Mouse (Mus musculus): Measurements from ENCODE around the gene Bloc1s3.
"Not testable (repeated sequence)": the region's sequence is repeated elsewhere in the genome, so short reads cannot be mapped to it uniquely, and the experiment has no call there.

The Bloc1s3 gene

DNA sequence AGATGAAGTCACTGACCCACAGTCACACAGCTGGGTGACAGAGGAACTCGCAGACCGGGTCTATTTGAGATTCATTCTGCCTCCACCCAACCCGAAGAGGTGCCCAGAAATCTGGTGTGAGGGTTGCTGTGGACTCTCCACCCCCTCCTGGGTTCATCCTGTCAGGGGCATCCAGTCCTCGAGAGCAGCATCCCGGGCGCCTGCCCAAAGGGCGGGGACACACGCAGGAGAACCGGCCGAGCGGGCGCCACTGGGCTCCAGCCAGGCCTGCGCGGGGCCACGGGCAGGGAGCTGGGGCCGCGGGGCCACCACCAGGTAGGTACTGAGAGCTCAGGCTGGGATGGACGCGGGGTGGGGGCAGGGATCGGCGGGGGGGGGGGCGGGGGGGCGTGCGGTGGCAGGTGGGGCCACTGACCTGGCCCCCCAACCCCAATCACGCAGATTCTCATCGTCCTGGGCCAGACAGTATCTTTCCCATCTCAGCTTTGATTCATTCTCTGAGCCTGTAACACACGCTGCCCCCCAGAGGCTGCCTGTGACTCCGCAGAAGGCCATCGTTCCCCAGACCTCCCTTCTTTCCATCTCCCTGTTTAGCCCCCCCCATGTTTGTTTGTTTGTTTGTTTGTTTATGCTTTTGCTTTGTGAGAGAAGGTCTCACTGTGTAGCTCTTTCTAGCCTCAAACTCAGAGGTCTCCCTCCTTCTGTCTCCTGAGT is 9.6 kb upstream of the Bloc1s3 start, which contains the start of gene Nkpd1:
Nkpd1 (plus strand) TSS at position 187 of the 714 bp plus-strand sequence.
- peak in 1 of 2 experiments; percentile 62 for DNase-seq

DNA sequence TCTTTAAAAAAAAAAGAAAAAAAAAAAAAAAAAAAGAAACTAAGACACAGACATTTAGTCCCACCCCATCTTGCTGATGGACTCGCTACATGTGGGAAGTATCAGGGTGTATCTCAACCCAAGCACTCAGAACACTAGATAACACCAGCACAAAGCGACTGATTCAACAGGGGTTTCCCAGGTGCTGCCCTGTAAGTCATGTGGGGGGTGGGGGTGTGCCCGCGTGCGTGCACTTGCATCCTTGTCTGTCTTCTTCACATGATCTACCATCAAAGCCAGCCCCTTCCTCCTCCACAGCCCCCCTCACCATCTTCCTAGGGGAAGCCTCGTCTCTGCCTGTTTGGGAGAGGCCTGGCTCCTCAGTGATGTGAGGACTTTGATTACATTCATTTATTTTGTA is 4.2 kb upstream of the Bloc1s3 start:
- DNase-seq: no peak

DNA sequence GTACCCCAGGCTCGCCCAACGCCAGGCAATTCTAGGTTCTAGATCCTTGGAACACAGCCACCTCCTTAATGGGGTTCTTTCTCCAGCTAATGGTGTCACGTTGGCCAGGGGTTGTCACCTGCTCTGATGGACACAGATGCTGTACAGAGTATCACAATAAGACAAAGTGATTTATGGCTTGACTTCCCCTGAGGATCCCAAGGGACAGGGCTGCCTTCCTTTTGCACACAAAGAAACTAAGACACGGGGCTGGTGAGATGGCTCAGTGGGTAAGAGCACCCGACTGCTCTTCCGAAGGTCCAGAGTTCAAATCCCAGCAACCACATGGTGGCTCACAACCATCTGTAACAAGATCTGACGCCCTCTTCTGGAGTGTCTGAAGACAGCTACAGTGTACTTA is 3.8 kb upstream of the Bloc1s3 start:
- not testable (repeated sequence) for DNase-seq

DNA sequence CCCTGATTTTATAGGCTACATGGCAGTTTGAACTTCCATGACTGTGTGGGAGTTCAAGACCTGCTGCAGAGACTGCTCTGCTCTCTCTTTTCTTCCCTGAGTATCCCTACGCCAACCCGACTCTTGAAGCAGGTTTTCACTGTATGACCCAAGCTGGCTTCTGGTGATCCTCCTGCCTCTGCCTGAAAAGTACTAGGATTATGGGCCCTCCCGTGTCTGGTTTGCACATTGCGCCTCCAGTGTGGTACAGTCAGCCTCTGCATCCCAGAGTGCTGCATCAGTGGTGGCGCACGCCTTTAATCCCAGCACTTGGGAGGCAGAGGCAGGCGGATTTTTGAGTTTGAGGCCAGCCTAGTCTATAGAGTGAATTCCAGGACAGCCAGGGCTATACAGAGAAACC is 1.6 kb upstream of the Bloc1s3 start:
- DNase-seq: no peak

DNA sequence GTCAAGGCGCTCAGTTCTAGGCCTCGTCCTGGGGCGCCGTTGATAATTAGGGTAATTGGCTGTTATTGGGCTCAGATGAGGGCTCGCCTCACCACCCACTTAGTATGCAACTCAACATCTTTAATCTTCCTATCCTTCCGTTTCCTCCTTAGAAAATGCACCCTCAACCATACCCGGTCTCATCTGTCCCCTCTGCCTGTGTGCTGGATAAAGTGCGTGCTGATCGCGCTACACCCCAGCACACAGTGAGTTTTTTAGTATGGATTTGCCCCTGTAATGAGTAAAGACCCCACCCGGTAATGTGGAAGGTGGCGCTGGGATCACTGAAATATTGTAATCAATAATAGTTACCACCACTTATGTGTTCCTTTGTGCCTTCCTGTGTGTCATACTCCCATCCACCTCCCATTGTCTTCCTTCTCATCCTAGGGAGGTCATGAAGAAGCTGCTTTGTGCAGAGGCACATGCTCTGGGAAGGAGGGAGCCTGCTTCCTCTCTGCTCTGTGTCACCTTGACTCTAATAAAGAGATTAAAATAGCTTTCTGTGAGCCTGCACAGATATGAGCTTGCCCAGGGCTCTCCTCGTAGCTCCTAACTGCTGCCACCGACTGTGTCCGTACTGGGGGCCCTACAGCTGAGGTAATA is 879 bp upstream of the Bloc1s3 start:
- no peak for DNase-seq

DNA sequence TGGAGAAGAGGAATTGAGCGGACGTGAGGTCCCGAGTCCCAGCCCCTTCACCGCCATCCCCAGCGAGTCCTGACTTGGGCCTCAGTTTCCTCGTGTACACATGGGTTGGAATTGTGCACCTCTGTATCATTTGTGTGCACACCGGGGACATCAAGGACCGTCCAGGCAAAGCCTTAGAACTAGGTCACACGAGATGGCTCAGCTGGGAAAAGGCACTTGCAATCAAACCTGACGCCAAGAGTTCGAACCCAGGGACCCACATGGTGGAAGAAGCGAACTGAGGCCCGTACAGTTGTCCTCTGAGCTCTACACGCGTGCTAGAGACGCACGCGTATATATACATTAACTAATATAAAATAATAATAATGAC is 570 bp downstream of the Bloc1s3 start:
- no peak for DNase-seq

DNA sequence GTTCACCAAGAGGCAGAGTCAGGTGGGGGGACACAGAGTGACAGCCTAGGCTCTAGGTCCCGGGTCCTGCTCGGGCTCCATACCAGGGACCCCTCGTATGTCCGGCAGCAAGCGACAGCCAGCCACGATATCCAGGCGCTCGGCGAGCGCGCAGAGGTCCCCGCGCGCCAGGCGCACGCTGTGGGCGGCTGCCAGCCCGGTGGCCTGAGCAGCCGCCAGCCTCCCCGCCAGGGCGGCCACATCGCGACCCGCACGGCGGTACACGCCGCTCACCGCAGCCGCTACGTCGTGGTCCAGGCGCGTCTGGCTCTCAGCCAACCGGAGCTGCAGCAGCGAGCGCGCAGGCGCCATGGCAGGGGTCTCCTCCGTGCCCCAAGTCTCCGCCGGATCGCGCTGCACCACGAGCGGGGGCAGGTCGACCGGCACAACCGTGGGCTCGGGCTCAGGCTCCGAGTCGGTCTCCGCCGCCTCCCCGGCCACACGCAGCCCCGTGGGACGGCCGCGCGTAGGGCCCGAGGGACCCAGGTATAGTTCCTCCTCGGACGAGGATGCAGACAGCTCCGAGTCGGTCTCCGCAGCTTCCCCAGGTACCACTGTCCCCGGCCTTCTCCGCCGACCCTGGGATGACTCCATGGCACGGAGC is 1.1 kb downstream of the Bloc1s3 start:
- peak; percentile 68 for DNase-seq

DNA sequence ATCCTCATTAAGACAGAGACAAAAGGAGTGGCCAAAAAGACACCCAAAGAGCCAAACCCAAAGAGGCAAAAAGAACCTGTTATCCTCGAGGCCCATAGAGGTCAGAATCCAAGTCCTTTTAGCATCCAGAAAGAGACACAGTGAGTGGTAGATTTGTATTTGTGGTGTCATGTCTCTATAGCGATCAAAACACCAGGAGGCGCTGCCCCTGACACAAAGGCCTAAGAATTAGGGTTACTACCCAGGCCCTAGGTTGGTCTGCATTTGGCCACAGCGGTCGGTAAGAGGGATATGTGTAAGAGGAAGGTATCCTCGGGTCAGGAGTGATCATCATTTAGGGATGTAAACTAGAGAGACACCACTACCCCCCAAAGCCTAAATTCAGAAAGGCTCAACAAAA is 1.8 kb downstream of the Bloc1s3 start:
- no peak for DNase-seq

DNA sequence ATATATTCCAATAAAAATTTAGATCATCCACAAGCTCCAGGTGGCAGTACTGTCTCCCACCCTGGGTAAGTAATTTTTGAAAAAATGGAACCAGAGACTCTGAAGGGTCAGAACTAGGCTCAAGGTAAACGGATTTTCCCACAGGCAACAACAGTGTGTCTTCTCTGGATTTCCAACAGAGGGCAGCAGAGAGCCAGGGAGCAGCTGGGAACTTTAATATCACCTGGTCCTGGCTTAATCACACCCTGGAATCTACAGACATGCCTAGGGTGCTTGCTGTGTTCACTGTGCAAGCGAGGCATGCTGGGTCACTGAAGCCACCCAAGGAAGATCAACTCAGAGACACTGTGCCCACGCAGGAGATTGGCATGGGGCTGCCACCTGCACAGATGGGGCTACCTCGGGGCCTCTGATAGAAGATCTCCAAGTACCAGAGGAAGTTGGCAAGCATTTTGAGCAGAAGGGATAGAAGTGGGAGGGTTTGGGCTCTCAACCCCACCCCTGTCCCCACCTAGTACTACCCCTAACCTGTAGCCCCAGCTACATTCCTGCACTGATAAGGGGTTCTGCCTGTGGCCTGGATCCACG is 4.6 kb downstream of the Bloc1s3 start:
- DNase-seq: peak; percentile 53 to 66

DNA sequence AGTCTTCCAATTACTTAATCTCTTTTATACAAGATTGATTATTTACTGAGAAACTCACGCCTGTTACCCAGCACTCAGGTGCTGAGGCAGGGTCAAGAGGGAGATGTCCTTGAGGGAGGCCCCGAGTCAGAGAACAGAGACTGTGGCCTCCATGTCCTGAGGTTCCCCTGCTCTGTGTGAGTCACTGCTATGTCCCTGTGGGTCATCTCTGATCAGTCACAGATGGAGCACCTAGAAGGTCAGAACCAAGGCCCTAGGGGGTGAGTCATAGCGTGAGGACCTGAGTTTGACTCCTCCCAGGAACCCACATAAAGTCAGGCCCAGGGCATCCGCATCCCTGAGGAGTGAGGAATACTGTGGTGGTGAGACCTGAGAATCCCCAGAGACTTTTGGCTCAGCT is 6.5 kb downstream of the Bloc1s3 start:
- no peak for DNase-seq

DNA sequence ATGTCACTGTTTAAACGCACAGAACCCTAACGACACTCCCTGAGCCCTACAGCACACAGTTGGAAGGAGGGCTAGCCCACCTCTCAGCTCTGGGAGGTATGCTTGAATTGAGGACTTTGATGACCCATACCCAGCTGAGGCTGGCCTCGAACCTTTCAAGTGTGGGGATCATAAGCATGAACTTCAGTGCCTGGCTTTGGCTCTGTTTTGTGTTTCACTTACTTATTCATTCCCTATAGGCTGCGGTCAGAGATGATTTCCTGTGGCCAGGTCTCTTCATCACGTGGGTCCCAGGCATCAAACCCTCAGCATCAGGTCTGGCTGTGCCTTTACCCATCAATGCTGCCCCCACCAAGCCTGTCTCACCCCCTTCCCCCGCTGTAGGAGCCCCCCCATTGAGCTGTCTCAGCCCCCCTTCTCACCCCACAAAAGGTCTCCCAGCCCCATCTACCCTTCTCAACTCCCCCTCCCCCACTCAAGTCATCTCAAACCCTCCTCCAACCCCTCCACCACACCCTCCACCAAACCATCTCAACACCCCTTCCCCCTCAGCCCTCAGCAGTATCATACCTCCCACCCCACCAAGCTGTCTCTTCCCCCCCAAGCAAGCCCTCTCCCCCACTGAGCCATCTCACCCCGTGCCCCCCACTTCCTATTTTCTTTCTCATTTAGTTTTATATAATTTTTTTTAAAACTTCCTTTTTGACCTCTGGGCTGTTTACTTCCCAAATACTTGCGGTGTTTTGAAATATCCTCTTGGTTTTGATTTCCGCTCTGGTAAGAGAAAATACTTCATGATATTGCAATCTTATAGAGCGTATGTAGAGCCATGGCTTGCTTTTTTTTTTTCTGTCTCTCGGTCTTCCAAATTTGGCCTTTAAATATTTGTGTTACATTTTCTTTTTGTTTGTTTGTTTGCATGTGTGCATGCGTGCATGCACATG is 7.5 kb downstream of the Bloc1s3 start:
- DNase-seq: peak in 1 of 2 experiments; percentile 41

DNA sequence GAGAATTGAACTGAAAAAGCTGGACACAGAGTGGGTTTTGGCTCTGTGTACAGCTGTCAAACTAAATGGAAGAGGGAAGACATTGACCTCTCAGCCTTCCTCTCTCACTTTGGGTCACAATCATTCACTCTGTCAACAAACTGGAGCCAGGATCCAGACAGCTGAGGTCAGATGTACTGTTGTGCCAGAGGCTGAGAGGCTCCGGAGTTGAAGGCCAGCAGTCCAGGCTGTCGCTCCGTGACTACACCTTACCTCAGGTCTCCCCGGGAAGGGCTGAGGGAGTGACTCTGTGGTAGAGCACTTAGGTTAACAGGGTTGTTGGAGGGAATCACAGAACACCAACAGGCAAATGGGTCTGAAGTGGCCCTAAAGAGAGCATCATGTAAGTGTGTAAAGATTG is 9.8 kb downstream of the Bloc1s3 start:
- DNase-seq: peak; percentile 57 to 65

DNA sequence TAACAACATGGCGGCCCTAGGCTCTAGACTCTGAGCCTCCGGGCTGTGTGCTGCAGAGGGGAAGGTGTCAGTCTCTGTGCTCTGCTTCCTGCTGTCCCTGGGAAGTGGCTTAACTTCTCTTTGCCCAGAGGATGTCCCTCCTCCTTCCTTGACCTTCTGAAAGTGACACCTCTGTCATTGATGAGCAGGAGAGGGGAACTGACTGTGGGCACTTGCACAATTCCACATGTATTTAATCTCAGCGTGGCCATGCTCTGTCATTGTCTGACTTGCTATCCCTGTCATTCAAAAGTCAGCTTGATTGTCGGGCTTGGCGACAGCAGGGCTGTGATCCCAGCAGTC is 12.0 kb downstream of the Bloc1s3 start:
- no peak for DNase-seq

DNA sequence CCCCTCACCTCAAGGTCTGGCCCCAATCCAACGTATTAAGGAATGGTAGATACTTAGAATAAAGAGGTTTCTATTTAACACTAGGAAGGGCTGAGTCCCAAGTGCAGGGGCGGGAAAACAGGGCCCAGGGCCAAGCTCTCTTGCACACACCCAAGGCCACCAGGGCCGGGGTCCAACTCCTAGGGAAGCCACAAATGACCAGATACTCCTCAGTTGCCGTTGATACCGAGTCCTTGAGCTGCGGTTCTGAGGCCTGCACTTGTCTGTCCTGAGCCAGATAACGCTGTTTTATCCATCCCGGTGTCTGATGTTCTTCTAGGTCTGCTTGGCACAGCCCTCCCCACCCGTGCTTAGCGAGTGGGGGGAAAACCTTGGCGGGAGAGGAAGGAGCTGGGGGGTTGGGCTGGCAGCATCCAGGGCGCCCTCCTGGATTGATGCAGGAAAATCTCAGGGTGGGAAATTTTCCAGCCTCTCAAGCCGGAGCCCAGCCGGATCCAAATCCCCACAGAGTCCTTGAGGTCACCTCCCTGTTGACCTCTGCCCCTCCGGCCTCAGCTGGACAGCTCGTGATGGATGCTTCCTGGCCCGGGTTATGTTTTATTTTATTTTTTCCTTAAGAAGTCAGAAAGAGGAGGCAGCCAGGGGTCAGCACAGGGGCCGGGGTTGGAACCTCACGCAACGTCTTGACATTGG is 12.5 kb downstream of the Bloc1s3 start:
- DNase-seq: peak; percentile 87 to 91

DNA sequence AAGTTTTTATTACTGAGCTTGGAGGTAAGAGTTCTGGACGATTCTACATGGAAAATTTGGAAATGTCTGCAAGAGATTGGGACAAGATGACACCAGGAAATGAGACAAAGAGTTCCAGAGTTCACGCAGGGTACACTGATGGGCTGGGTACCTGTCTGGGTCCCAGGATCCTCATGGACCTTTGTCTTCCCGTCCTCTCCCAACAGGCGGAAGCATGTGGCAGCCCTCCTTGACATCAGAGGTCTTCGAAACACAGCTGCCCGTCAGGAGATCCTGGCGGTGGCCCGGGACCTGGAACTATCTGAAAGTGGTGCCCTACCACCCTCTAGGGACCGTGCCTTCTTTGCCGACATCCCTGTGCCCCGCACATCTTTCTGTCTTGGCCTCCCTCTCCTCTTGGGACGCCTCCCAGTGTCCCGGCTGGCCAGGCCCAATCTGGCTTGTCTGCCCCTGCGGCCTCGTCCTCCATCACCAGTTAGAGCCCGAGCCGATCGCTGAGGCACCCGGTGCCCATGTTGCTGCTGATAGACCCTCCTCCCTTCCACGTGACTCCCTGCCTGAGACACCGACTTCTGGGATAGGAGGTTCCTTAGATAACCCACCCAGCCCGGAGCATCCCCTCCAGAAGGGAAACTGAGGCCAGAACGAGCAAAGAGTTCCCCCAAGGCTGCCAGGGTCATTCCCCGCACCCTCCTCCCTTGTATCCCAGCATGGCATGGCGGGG is 13.3 kb downstream of the Bloc1s3 start:
- DNase-seq: peak; percentile 40 to 81

DNA sequence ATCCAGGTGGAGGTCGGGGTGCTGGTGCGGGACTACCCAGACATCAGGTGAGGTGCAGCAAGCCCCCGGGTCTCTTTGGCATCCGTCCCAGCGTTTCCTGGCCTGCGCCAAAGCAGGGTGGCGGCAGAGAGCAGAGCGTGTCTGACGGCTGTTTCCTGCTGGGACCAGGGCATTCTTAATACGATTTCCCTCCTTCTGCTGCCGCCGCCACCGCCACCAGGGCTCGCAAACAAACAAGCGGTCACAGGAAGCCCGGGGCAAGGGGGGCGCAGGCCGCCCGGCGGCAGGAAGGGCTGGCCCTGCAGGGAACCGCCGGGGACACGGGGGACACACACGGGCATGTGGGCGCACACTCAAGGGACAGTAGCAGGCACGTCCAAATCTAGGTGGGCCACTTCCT is 16.4 kb downstream of the Bloc1s3 start:
- DNase-seq: peak; percentile 84 to 91

DNA sequence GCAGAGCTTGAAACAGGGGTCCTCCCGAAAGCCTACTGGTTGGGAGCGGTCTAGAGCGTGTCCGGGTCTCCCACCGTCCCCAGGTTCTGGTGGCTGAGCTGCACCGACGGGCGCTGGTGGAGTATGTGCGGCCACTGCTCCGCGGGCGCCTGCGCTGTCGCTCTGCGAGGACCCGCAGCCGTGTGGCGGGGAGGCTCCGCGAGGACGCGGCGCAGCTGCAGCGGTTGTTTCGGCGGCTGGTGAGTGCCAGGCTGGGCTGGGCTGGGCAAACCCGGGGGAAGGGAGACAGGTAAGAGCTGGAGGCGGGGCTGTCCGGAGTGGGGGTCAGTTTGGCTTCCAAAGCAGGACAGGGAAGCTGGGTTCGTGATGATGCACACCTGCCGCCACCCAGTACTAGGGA is 18.6 kb downstream of the Bloc1s3 start:
- no peak for DNase-seq

DNA sequence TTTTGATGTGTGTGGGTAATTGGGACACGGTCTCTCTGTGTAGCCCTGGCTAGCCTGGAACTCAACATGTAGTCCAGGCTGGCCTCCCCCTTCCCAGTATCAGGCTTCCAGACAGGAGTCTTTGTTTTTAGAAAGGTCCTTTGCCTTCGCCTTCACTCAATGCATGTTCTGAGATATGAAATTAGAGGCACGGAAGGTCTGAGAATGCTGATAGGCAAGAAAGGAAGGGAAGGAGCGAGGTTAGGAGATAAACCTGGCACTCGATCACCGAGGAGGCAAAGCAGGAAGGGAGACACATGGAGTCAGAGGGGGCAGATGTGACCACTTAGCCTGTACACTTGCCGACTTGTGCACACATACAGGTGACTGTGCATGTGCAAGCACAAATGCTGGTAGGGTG is 21.6 kb downstream of the Bloc1s3 start:
- DNase-seq: no peak

DNA sequence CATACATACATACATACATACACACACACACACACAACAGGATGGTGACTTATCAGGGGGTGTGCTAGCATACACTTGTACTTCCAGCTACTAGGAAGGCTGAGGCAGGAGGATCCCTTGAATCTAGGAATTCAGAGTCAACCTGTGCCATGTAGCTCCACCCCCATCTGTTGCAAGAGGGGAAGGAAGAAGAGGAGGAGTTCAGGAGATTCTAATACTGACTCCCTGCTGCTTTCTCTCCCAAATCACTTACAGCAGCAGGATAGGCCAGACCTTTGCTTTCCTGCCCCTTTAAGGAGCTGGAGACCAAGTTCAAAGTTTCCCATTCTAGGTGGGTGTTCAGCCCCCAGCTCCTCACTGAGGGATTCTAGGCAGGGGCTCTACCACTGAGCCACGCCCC is 22.7 kb downstream of the Bloc1s3 start:
- no peak for DNase-seq

DNA sequence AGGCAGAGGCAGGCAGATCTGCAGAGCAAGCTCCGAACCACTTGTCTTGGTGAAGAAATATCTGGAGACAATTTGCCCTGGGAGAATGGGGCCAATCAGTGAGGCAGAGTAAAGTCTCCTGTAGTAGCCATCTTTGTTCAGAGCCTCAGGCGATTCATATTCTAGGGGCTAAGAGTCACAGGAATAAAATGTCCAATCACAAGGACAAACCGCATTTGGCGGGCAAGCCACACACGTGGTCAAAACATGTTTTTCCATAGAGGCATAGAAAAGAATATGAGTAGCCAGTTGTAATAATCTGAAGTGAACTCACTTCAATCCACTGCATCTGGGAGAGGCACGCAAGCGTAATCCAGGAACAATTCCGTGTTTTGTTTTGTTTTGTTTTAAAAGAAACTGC is 24.9 kb downstream of the Bloc1s3 start:
- DNase-seq: no peak

DNA sequence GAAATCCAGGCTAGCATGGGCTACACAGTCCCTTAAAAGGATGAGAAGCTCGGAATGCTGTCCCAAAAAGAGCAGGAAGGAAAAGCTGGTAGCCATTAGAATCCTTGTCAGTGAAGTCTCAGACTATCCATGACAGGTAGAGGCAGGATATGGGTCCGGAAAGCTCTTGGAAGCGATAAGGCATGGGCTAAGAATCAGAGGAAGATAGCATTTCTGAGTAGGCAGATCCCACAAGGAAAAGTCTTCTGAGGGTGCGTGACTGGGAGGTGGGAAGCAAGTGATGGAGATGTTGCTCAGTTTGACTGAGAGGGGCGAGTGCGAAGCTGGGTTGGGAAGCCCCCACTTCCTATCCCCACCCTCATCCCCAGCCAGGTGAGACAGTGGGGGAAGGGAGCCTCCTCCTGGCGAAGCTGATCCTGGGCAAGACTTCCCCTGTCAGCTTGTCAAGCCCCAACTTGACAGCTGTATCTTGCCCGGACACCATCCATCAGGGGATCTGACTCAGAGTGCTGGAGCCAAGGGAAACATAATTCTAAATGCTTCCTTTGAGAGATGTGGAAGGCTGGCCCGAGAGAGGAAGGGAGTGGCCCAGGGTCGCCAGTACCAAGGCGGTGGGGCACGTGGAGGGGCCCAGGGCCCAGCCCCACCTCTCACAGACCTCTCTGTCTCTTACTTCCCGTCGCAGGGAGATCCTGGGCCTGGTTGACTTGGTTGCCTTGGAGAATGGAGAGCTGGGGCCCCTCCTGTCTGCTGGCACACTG is 30.4 kb downstream of the Bloc1s3 start:
- DNase-seq: peak; percentile 67 to 89
